Mouse (Mus musculus) heart, embryonic 16.5 days (tissue): ENCODE results near the gene Astn1. TPM values are rescaled to one million over a fixed set of nuclear protein-coding genes. Genes with fewer than 3 reads are reported as not detected.

Experiments
- ATAC-seq: fragments of 200-750 bp; cut with Nextera tagmentation; replicated peaks from 2 replicates; pipeline ENCODE4 v1.8.0; 2017; ENCODE audit warnings: moderate number of reproducible peaks; ENCODE audit not compliant: insufficient read depth, low FRiP score; ENCODE audit errors: extremely low read depth
- H3K27ac ChIP-seq: fragments of 300-500 bp; sonication (generic); 2 replicates; pipeline ENCODE4 v1.5.1; 2014; ENCODE audit warnings: mild to moderate bottlenecking, low read length, control low read depth, moderate library complexity
- H3K27me3 ChIP-seq: fragments of 300-500 bp; sonication (generic); 2 replicates; pipeline ENCODE4 v1.6.1; 2014; ENCODE audit warnings: low read length, mixed read lengths; ENCODE audit not compliant: control insufficient read depth, insufficient read depth
- H3K36me3 ChIP-seq: fragments of 300-500 bp; sonication (generic); 2 replicates; pipeline ENCODE4 v1.6.1; 2014; ENCODE audit not compliant: control insufficient read depth, insufficient read depth
- H3K4me1 ChIP-seq: fragments of 300-500 bp; sonication (generic); 2 replicates; pipeline ENCODE4 v1.6.1; 2014; ENCODE audit warnings: low read length, mixed read lengths; ENCODE audit not compliant: control insufficient read depth, insufficient read depth
- H3K4me2 ChIP-seq: fragments of 300-500 bp; sonication (generic); 2 replicates; pipeline ENCODE4 v1.6.1; 2014; ENCODE audit warnings: low read depth, mild to moderate bottlenecking, control low read depth, low read length
- H3K4me3 ChIP-seq: fragments of 300-500 bp; sonication (generic); 2 replicates; pipeline ENCODE4 v1.5.1; 2014; ENCODE audit warnings: mild to moderate bottlenecking, control low read depth, low read length
- H3K9ac ChIP-seq: fragments of 300-500 bp; sonication (generic); 2 replicates; pipeline ENCODE4 v1.6.1; 2014; ENCODE audit warnings: low read length, control low read depth
- H3K9me3 ChIP-seq: fragments of 300-500 bp; sonication (generic); replicated peaks from 2 replicates; pipeline ENCODE4 v1.6.1; 2016; ENCODE audit warnings: low read length; ENCODE audit not compliant: control insufficient read depth
- WGBS: fragments of 180-500 bp; shearing (Covaris S2); extraction: QIAGEN DNeasy Blood & Tissue Kit; methylation state at CpG from one replicate; pipeline ENCODE4 v1.1.7; 2014; 5-methylcytosine and 5-hydroxymethylcytosine counted together
- polyA plus RNA-seq: library from polyadenylated mRNA; unstranded; fragments of >200 nt; fragmentation: Nextera tagmentation; extraction: Ambion mirVana; gene quantifications from 2 replicates; pipeline ENCODE4 v1.2.1, GENCODE M21; 2015

Gene Astn1
- polyA plus RNA-seq, 1 experiment from 2014 or later, result 0.42 TPM

DNA sequence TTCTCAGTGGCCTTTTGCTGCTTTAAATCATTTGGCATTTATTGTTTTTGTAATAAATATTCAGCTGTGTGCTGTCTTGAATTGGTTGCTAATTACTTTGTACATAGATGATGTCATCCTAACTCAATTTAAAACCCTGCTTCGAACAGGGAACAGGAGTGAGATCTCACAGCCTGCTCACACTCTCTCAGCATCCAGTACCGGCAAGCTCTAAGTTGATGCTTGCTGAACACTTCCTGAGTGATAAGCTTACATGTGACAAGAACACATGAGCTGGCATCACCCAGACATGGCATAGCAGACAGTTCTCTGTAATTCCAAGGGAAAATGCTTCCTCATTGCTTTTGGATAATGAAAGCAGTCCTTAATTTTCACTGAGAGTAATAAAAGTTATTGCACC is 38.8 kb downstream of the Astn1 start:
- ATAC-seq, result no peak
- Histone ChIP-seq H3K4me1 (no peaks in the 10 kb centered on the region), H3K27me3 (no peaks in the 10 kb centered on the region), H3K9me3 (no peaks in the 10 kb centered on the region), H3K4me2 (no peak overlapping the region), H3K36me3 (no peaks in the 10 kb centered on the region), H3K4me3 (no peak overlapping the region), H3K9ac (no peak overlapping the region), H3K27ac (no peak overlapping the region)
- WGBS, result 43% methylated on average over 2 of the region's 2 CpGs

DNA sequence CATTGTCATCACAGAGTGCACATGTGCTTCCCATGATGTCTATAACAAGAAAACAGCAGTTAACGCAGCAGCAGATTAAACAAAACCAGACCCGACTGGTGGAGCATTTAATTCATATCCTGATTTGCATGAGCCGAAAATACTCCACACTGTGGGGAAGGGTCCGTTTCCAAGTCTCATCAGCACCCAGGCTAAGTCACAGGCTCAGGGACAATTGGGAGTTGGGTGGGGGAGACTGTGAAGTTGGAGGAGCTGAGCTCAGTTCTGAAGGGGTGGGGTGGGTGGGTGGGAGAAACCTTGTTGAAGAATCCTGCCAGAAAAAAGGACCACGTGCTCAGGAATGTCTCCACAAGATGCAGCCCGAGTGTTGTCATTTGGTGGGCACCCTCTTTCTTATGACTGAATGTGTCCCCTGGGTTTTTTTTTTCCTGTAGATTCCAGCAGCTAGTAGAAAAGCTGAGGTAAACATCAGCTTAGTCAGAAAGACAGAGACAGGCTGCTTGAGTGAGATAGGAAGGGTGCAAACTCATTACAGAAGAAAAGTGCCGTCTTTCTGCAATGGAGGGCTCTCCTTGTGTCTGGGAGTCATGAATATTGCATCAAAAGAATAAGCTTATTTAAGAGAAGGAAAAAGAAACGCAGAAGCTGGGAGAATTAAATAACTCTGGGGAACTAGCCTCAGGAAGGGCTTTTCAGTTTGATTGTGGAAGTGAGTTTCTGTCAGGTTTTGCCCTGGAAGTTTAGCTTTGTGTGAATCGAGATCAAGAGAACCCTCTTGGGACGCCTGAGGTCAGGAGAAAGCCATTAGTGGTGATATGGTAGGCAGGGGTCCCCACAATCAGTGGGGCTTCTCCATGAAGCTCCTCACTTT is 44.1 kb downstream of the Astn1 start:
- Histone ChIP-seq H3K4me1 (no peaks in the 10 kb centered on the region), H3K36me3 (no peaks in the 10 kb centered on the region), H3K4me2 (no peak overlapping the region), H3K27me3 (no peaks in the 10 kb centered on the region), H3K9me3 (no peaks in the 10 kb centered on the region), H3K4me3 (no peak overlapping the region), H3K9ac (no peak overlapping the region), H3K27ac (no peak overlapping the region)
- WGBS, result 65% methylated on average over 10 of the region's 10 CpGs
- ATAC-seq, result no peak

DNA sequence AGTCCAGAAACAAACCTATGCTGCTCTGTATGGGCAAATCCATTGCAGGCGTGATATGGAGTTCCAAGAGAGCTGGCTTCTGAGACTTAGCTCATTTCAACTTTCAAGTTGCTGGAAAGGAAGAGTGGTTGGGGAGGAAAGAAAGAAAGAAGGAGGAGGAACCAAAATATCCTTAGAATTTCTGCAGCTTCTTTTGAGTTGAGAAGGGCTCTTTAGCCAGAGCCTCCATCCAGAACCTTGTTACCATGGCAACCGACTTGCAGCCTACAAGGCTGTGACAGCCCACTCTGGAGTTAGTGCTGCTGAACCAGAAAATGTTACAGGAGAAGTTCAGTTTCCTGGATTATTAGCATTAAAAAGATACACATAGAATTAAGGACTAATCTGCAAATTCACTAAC is 46.1 kb downstream of the Astn1 start:
- no peaks in the 10 kb centered on the region for H3K9me3 ChIP-seq
- no peak overlapping the region for H3K27ac ChIP-seq
- no peaks in the 10 kb centered on the region for H3K27me3 ChIP-seq
- 78% methylated on average over 2 of the region's 2 CpGs for whole genome bisulfite sequencing
- no peak overlapping the region for H3K4me2 ChIP-seq
- no peaks in the 10 kb centered on the region for H3K36me3 ChIP-seq
- no peak overlapping the region for H3K4me3 ChIP-seq
- no peak overlapping the region for H3K9ac ChIP-seq
- H3K4me1 ChIP-seq, result no peaks in the 10 kb centered on the region
- ATAC-seq, result no peak

DNA sequence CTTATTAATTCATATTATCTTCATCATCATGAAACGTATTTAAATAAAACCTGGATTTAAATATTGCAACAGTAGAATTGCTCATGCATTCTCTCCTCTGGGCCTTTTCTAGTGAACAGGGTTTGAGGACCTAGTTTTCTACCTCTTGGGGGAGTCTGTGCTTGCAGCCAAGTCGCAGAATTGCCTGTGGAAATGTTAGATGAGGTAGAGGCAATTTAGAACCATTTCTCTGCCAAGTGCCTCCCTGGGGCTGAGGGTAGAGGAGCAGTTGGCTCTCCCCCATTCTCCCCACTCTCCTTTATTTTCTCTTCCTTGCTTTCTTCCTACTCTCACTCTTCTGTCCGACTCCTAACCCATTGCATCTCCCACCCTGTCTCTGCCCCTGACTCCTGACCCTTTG is 49.1 kb downstream of the Astn1 start:
- no peak overlapping the region for H3K4me3 ChIP-seq
- H3K4me1 ChIP-seq, result no peaks in the 10 kb centered on the region
- H3K27me3 ChIP-seq, result no peaks in the 10 kb centered on the region
- no peak overlapping the region for H3K4me2 ChIP-seq
- no peak for ATAC-seq
- no peaks in the 10 kb centered on the region for H3K9me3 ChIP-seq
- H3K36me3 ChIP-seq, result no peaks in the 10 kb centered on the region
- no peak overlapping the region for H3K9ac ChIP-seq
- 73% methylated on average over 3 of the region's 3 CpGs for WGBS
- no peak overlapping the region for H3K27ac ChIP-seq

DNA sequence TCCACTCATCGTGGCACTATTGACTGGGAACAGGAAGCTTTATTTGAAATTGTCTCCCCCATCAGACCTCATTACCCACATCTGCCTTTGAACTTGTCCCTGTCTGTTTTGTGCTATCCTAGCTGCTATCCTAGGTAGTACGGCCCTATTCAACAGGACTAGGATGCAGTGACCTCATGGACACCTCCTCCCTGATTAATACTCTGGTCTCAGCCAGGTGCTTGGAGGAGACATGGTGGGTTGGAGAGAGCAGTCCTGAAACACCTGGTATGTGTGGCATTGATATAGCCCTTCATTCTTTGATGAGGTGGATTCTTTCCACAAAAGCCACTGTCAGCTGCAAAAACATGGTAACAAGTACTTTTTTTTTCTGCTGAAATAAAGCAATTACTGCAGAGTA is 52.1 kb downstream of the Astn1 start:
- Histone ChIP-seq H3K9me3 (no peaks in the 10 kb centered on the region), H3K36me3 (no peaks in the 10 kb centered on the region), H3K4me1 (no peaks in the 10 kb centered on the region), H3K27ac (no peak overlapping the region), H3K9ac (no peak overlapping the region), H3K4me2 (no peak overlapping the region), H3K4me3 (no peak overlapping the region), H3K27me3 (no peaks in the 10 kb centered on the region)
- WGBS, result 80% methylated on average over 2 of the region's 2 CpGs
- no peak for ATAC-seq

DNA sequence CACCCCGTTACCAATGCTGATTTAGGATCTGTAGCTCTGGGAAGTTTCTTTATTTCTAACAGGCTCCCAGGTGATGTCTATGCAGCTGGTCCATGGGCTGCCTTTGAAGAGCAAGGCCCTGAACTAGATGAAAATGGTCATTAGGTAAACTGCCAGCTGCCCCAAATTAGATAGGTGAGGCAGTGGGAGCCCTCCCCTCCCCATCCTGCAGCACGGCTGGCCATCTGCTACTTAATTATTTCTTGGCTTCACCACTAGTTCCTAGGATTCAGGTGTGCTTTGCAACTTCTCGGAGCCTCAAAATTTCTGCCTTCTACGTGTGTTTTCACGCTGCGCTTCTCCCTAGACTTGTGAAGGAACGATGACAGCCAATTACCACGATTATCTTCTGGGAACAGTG is 59.4 kb downstream of the Astn1 start:
- H3K4me3 ChIP-seq, result no peak overlapping the region
- H3K36me3 ChIP-seq, result no peaks in the 10 kb centered on the region
- WGBS, result 82% methylated on average over 8 of the region's 8 CpGs
- H3K27me3 ChIP-seq, result no peaks in the 10 kb centered on the region
- H3K27ac ChIP-seq, result no peak overlapping the region
- no peaks in the 10 kb centered on the region for H3K9me3 ChIP-seq
- H3K4me2 ChIP-seq, result no peak overlapping the region
- H3K4me1 ChIP-seq, result no peaks in the 10 kb centered on the region
- no peak overlapping the region for H3K9ac ChIP-seq
- no peak for ATAC-seq

DNA sequence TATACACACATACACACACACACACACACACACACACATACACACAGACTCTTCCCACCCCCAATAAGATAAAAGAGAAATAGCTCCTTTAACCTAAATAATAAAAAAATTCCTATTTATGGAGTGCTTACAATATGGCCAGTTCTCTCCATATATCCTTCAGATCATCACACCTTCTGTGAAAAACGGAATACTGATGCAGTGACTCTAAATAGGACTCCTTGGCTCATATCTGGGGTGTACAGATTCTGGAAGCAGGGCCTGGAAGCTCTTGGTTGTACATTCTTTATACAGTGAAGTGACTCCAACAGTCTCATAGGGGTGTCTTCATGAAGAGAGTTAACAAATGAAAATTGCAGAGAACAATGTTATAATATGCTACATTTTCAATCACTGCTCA is 60.7 kb downstream of the Astn1 start:
- 49% methylated on average over 1 of the region's 1 CpGs for WGBS
- H3K27me3 ChIP-seq, result no peaks in the 10 kb centered on the region
- H3K4me1 ChIP-seq, result no peaks in the 10 kb centered on the region
- no peak overlapping the region for H3K4me2 ChIP-seq
- no peak overlapping the region for H3K9ac ChIP-seq
- H3K4me3 ChIP-seq, result no peak overlapping the region
- H3K9me3 ChIP-seq, result no peaks in the 10 kb centered on the region
- H3K27ac ChIP-seq, result no peak overlapping the region
- no peaks in the 10 kb centered on the region for H3K36me3 ChIP-seq
- no peak for ATAC-seq

DNA sequence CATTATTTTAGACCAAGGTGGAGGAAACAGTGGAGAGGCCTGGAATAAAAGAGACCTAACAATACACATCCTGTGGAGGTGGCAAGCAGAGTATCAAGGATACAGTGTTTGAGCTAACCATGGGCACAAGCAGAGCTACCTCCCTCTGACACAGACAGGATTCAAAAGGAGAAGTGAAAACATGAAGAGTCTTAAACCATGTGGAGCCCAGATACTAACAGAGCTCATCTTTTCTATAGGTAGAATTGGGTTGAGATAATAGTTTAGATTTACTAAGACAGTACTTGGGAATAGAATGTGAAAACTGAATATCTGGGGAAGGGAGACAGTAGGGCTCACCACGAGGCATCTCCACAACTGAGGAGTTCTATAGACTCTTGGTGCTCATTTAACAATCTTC is 84.0 kb downstream of the Astn1 start:
- H3K4me3 ChIP-seq, result no peak overlapping the region
- no peaks in the 10 kb centered on the region for H3K36me3 ChIP-seq
- no peak overlapping the region for H3K9ac ChIP-seq
- H3K4me2 ChIP-seq, result no peak overlapping the region
- no peaks in the 10 kb centered on the region for H3K9me3 ChIP-seq
- WGBS, result 48% methylated on average over 1 of the region's 1 CpGs
- ATAC-seq, result no peak
- H3K27ac ChIP-seq, result no peak overlapping the region
- H3K27me3 ChIP-seq, result no peaks in the 10 kb centered on the region
- no peaks in the 10 kb centered on the region for H3K4me1 ChIP-seq

DNA sequence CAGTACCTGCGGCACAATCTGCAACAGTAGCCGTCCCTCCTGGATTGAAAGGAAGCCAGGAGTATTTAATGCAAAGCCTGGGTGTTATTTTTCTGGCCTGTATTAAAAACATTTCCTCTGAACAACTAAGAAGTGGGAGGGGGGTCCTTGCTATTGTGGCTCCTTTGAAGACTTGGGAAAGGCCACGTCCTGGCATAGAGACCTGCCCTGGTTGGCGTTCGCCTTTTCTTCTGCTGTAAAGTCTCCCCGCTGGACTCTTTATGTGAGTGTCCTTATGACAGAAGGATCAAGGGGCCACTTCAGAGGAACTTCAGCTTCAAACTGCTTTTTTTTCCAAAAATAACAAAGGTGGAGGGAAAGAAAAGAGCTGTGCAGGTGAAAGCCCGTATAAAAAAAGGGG is 85.9 kb downstream of the Astn1 start:
- Histone ChIP-seq H3K4me2 (no peak overlapping the region), H3K9ac (no peak overlapping the region), H3K4me1 (no peaks in the 10 kb centered on the region), H3K4me3 (no peak overlapping the region), H3K27ac (no peak overlapping the region), H3K9me3 (no peaks in the 10 kb centered on the region), H3K27me3 (no peaks in the 10 kb centered on the region), H3K36me3 (no peaks in the 10 kb centered on the region)
- 75% methylated on average over 7 of the region's 7 CpGs for WGBS
- no peak for ATAC-seq
